Mouse (Mus musculus): ENCODE measurements at regions not wholly inside any gene's neighbourhood (a gene's known extent, or its start where the extent isn't known, plus 50 kb on each side); places are given as distances from the start of the nearest gene placed in this dataset.

GRCm38 (mm10) chr2:147514748-147515147 is 153.0 kb downstream of the Pax1 start:
- DNase-seq (ENCODE audit: low read depth, low spot score), result no peak

DNA sequence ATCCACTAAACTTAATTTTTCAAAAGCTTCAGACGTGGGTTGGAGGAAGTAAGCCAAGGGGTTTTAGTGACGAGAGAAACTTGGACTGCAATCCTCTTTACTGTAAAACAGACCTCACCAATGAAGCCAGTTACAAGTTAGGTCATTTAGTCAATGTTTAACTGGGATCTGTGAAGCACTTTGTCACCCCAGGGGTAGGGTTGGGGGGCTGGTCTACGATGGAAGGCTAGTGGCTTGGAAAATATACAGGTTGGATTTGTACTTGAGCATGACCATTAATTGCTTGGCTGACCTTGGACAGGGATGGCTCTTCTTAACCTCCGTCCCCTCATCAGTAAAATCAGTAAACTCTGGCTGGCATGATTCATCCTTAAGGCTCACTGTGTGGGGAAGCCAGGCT is 142.2 kb downstream of the Pax1 start:
- no peak for DNase-seq (ENCODE audit: low read depth, low spot score)

DNA sequence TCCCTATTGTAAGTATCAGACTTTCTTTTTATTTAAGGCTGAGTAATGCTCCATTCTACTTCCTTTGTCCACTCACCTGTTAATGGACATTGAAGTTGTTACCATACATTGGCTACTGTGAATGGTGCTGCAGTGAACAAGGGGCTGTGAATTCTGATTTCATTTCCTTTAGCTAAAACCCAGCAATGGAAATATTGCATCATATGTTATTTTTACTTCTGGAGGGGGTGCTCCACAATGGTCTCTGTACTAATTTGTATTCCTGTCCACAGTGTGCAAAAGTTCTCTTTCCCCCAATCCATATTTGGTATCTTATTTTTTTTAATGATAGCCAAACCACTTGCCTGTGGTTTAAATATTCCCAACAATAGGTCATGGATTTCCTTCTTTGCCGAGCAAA is 137.0 kb downstream of the Pax1 start:
- no peak for DNase-seq (ENCODE audit: low read depth, low spot score)

- no peak for DNase-seq (ENCODE audit: low read depth, low spot score)
Observed at GRCm38 (mm10) chr2:147455932-147456331, 94.2 kb downstream of the Pax1 start.

- no peak for DNase-seq (ENCODE audit: low read depth, low spot score)
Observed at GRCm38 (mm10) chr2:147454362-147455257, 92.9 kb downstream of the Pax1 start.
